Mouse (Mus musculus) G1E (cell line): ENCODE measurements around the gene 4931414P19Rik.
A peak's percentile ranks its signal among the peaks of the same experiment; 100 is the strongest.

Experiments
- CTCF ChIP-seq: IDR thresholded peaks from 2 replicates; pipeline ENCODE4 v1.5.1; 2012; ENCODE audit warnings: low read depth, low read length, inconsistent platforms, mixed read lengths
- GATA1 ChIP-seq: IDR thresholded peaks from 2 replicates; pipeline ENCODE4 v1.6.1; 2012; ENCODE audit warnings: borderline replicate concordance, low read length, inconsistent platforms, mixed read lengths
- POLR2AphosphoS5 ChIP-seq: IDR thresholded peaks from 2 replicates; pipeline ENCODE4 v1.6.1; 2012; ENCODE audit warnings: low read depth, low read length, inconsistent platforms; ENCODE audit not compliant: insufficient replicate concordance

DNA sequence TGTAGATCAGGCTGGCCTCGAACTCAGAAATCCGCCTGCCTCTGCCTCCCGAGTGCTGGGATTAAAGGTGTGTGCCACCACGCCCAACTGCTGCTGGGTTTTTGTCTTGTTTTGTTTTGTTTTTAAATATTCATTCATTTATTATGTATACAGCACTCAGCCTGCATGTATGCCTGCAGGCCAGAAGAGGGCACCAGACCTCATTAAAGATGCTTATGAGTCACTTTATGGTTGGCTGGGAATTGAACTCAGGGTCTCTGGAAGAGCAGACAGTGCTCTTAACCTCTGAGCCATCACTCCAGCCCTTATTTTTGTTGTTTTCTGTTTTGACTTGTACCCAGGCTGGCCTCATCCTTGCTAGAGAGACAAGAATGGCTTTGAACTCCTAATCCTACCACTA, 4.2 kb upstream of the 4931414P19Rik start:
- TF ChIP-seq POLR2AphosphoS5 (no peak), CTCF (peak; percentile 58), GATA1 (no peak)
